Comparison of ENCODE assay signal across 10 mouse cellular contexts in genomic region chr11:20592010-20592409, GRCm38 (mm10). TPM values are rescaled to one million over a fixed set of nuclear protein-coding genes. Genes with fewer than 3 reads are reported as not detected.
DNase-seq lines count a peak whose midpoint lies in the region; ATAC-seq and TF ChIP-seq lines count a peak whose summit lies in the region.
"Had no signal": no experiment of that assay in that cellular context is flagged by ENCODE, and none has a peak within 500 bp of the region (broad histone marks: within the 10 kb centered on the region; RNA-seq: fewer than 3 reads in every experiment).

No protein-coding gene starts in this region.

- peak; percentile 44 for DNase-seq in adrenal gland, postnatal 14 days
- DNase-seq in adrenal gland, postnatal 4 days (ENCODE audit: low spot score in 2 of 2), result no peak
- DNase-seq in midbrain, postnatal 0 days (ENCODE audit: low spot score), result no peak
- no peak for DNase-seq in midbrain, embryonic 11.5 days (ENCODE audit: low spot score, missing footprints)
- peak; percentile 10 for DNase-seq in liver, adult 2 months (ENCODE audit: extremely low read depth, low read depth, low spot score)
- peak; percentile 55 for DNase-seq in thymus, postnatal 14 days
- no peak for DNase-seq in MN1 (ENCODE audit: low spot score)
- no peak for DNase-seq in ovary, adult 18-20 months (ENCODE audit: low spot score)
- DNase-seq: cerebellum, adult 8-10 months had no signal

- H3K4me3 ChIP-seq in midbrain, postnatal 0 days (ENCODE audit: low read depth, low read length), result no peak overlapping the region
- H3K4me3 ChIP-seq in midbrain, embryonic 11.5 days (ENCODE audit: low read depth, low read length), result no peak overlapping the region
- H3K4me3 ChIP-seq in liver, adult 2 months (ENCODE audit: insufficient read depth, low read depth, low read length), result no peak overlapping the region
- H3K4me3 ChIP-seq: forebrain, embryonic 13.5 days had no signal

- H3K9me3 ChIP-seq in midbrain, postnatal 0 days (ENCODE audit: low read length), result no peaks in the 10 kb centered on the region
- H3K9me3 ChIP-seq in midbrain, embryonic 11.5 days (ENCODE audit: control insufficient read depth, low read length), result no peaks in the 10 kb centered on the region
- H3K9me3 ChIP-seq: forebrain, embryonic 13.5 days had no signal

- no peak overlapping the region for H3K9ac ChIP-seq in midbrain, postnatal 0 days (replicated peaks; ENCODE audit: low read length, poor library complexity, severe bottlenecking)
- H3K9ac ChIP-seq in midbrain, embryonic 11.5 days (ENCODE audit: low read length), result no peak overlapping the region
- no peak overlapping the region for H3K9ac ChIP-seq in liver, adult 2 months (ENCODE audit: low read depth, low read length)
- H3K9ac ChIP-seq: forebrain, embryonic 13.5 days had no signal

- TF ChIP-seq POLR2A in liver, adult 2 months (IDR thresholded peaks at IDR 0.05; ENCODE audit: extremely low read depth, insufficient read depth, low read length), result no peak

- no peaks in the 10 kb centered on the region for H3K27me3 ChIP-seq in midbrain, postnatal 0 days (ENCODE audit: insufficient read depth, low read length)
- H3K27me3 ChIP-seq in midbrain, embryonic 11.5 days (ENCODE audit: control insufficient read depth, insufficient read depth, low read length), result no peaks in the 10 kb centered on the region
- no peaks in the 10 kb centered on the region for H3K27me3 ChIP-seq in liver, adult 2 months (ENCODE audit: control insufficient read depth, insufficient read depth, low read length)
- H3K27me3 ChIP-seq: forebrain, embryonic 13.5 days had no signal

- WGBS in midbrain, postnatal 0 days, result 74% methylated on average over 3 of the region's 3 CpGs
- WGBS in midbrain, embryonic 11.5 days, result 73% methylated on average over 3 of the region's 3 CpGs
- WGBS in liver, adult 2 months, result 73% methylated on average over 3 of the region's 3 CpGs

- no peak for ATAC-seq in midbrain, postnatal 0 days (ENCODE audit: low FRiP score)
- no peak for ATAC-seq in midbrain, embryonic 11.5 days (ENCODE audit: low FRiP score)
- ATAC-seq: forebrain, embryonic 13.5 days had no signal

- no peak overlapping the region for H3K4me2 ChIP-seq in midbrain, postnatal 0 days (ENCODE audit: low read depth, low read length, poor library complexity, severe bottlenecking)
- no peak overlapping the region for H3K4me2 ChIP-seq in midbrain, embryonic 11.5 days
- H3K4me2 ChIP-seq: forebrain, embryonic 13.5 days had no signal

- no peaks in the 10 kb centered on the region for H3K36me3 ChIP-seq in midbrain, postnatal 0 days (ENCODE audit: insufficient read depth, low read length)
- no peaks in the 10 kb centered on the region for H3K36me3 ChIP-seq in midbrain, embryonic 11.5 days (ENCODE audit: control insufficient read depth, insufficient read depth, low read length)
- no peaks in the 10 kb centered on the region for H3K36me3 ChIP-seq in liver, adult 2 months (ENCODE audit: control insufficient read depth, insufficient read depth, low read length)

- TF ChIP-seq CTCF in midbrain, postnatal 0 days (IDR thresholded peaks at IDR 0.05), result peak; percentile 18
- TF ChIP-seq CTCF in liver, adult 2 months (IDR thresholded peaks at IDR 0.05; ENCODE audit: low read depth, low read length), result peak; percentile 37

- H3K79me2 ChIP-seq in liver, adult 2 months (ENCODE audit: control insufficient read depth, insufficient read depth, low read length), result no peaks in the 10 kb centered on the region; the same call in 1 of the 2 replicates

- no peaks in the 10 kb centered on the region for H3K4me1 ChIP-seq in midbrain, postnatal 0 days (ENCODE audit: insufficient read depth, low read length)
- H3K4me1 ChIP-seq in midbrain, embryonic 11.5 days (ENCODE audit: control insufficient read depth, insufficient read depth, low read length), result no peaks in the 10 kb centered on the region
- no peaks in the 10 kb centered on the region for H3K4me1 ChIP-seq in liver, adult 2 months (ENCODE audit: control insufficient read depth, insufficient read depth, low read length)
- H3K4me1 ChIP-seq: forebrain, embryonic 13.5 days had no signal

- H3K27ac ChIP-seq in midbrain, postnatal 0 days (ENCODE audit: low read depth, low read length), result no peak overlapping the region
- no peak overlapping the region for H3K27ac ChIP-seq in midbrain, embryonic 11.5 days (ENCODE audit: low read depth, low read length)
- H3K27ac ChIP-seq in liver, adult 2 months (replicated peaks; ENCODE audit: insufficient read depth, low read depth, low read length), result no peak overlapping the region
- H3K27ac ChIP-seq: forebrain, embryonic 13.5 days had no signal

RNA-seq across cellular contexts. Expression of gene Sertad2, which starts 49.0 kb away (rescaled TPM):
- total RNA-seq in adrenal gland, postnatal 14 days (2021), result 15.7 and 15.9 TPM in 2 replicates
- total RNA-seq in adrenal gland, postnatal 4 days (2021), result 10 to 100 TPM; 18.3 to 22.0 TPM
- 15.2 and 16.9 TPM in 2 replicates for total RNA-seq in midbrain, postnatal 0 days (2014; rRNA removed)
- 31.4 and 31.5 TPM in 2 replicates for polyA plus RNA-seq in midbrain, postnatal 0 days (2015; fragmentation: Nextera tagmentation; extraction: Ambion mirVana)
- 19.3 and 19.4 TPM in 2 replicates for polyA plus RNA-seq in midbrain, embryonic 11.5 days (2014; fragmentation: Nextera tagmentation; extraction: Ambion mirVana)
- 8.0 and 10.0 TPM in 2 replicates for total RNA-seq in liver, adult 2 months (2014; rRNA removed)
- polyA plus RNA-seq in liver, adult 2 months (2012; rRNA removed), result 9.3 and 10.6 TPM in 2 replicates

Comparison
In these comparisons a context has a peak if more than half of its experiments do, and no peak if none do; other contexts are left out.
1. DNase-seq: peak in adrenal gland, postnatal 14 days (single experiment), liver, adult 2 months (single experiment) and thymus, postnatal 14 days (single experiment); none in adrenal gland, postnatal 4 days (0 of 2), midbrain, postnatal 0 days (single experiment), midbrain, embryonic 11.5 days (single experiment), MN1 (single experiment) and ovary, adult 18-20 months (single experiment).